Mouse (Mus musculus) induced T-regulatory cell, adult 2 months (primary cell): Measurements from ENCODE around the gene Elfn1.
A peak's percentile ranks its signal among the peaks of the same experiment; 100 is the strongest.
"Not testable (repeated sequence)": the region's sequence is repeated elsewhere in the genome, so short reads cannot be mapped to it uniquely, and the experiment has no call there.

Experiments
- DNase-seq: peaks from one replicate; pipeline ENCODE4 v3.0.0-alpha.2; 2012; ENCODE audit warnings: low read depth

Gene Elfn1

DNA sequence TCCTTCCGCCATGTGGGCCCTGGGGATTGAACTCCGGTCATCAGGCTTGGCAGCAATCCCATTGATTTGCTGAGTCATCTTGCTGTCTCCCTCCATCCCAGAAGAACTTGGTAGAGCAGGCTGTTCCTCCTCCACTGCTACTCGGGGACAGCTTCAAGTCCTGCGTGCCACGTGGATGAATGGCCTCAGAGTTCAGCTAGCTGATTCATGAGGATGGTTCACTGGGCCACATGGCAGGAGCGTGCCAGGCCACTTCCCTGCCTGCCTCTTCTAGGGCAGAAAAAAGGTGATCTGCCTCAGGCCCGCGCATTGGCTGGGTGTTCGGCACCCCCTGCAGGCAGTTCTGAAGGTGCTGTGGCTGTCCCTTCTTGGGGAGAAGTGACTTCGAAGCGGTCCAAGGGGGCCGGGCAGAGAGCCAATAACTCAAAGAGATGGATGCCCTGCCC is 62.5 kb downstream of the Elfn1 start:
- DNase-seq = peak; percentile 19

DNA sequence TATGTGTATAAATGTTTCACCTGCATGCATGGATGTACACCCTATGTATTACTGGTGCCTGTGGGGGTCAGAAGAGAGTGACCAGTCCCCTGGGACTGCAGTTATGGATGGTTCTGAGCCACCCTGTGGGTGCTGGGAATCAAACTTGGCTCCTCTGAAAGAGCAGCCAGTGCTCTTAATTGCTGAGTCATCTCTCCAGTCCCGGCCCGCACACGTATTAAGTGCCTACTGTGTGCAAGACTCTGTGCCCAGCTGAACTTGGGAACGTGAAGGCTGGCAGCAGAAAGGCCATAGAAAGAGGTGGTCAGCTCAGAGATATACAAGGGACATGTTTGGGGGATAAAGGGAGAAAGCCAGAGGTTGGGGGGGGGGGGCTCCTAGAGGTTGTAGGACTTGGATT is 68.8 kb downstream of the Elfn1 start:
- no peak for DNase-seq

DNA sequence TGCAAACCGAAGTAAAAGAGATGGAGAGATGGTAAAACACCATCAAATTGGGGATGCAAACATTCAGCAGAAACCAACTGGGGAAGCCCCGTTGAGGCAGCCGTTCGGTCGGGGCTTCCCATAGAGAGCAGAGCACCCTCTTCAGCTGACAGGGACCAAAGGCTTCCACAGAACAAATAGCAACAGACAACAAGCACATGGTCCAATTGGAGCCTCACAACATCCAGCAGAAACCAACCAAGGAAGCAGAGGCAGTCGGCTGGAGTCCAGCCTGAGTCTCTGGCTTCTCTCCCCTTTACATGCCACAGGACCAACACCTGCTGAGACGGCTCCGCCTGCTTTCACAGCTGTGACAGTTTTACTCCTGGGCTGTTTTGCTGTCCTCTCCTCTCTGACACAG is 69.7 kb downstream of the Elfn1 start:
- no peak for DNase-seq

DNA sequence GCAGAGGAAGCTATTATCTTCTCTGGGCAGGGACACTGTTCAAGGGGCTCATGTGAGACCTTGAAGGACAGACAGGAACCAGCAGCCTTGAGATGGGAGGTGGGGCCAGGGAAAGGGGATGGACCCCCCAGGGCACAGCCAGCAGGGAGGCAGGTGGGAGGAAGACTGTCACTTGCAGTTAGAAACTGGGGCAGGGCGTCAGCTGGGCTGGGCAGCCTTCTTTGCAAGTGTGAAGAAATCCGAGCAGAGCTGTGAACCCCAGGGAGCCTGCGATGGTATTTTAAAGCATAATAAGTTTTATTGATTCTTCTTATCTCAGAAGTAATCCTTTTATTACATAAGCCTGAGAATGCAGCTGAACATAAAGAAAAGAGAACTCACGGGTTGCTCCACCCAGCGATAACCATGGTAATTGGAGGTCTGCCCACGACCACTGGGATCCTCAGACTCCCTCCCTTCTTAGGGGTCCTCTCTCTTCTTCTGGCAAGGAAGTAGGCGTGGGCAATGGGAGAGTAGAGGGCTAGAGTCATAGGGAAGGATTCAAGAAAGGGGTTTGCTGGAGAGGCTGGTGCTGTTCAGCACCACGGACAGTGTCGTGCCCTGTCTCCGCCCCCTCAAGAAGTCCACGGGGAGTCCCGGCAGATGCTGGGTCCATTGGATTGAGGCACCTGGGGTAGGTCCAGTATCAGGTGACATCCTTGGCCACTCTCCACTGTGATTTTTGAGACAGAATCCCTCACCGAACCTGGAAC is 71.0 kb downstream of the Elfn1 start:
- peak; percentile 14 for DNase-seq

DNA sequence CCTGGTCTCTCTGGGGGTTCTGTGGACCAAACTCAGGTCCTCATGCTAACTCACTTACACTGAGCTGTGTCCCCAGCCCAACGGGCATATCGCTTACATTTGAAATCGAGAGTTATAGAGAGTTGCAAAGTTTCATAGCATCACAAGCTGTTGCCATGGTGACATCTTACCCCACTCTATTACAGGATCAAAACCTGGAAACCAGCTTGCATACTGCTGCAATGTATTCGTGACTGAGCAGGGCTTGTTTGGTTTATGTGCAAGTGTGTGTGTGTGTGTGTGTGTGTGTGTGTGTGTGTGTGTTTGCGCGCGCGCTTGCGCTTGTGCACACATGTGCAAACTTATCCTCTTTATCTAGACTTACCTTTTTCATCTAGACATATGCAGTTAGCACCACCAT is 71.6 kb downstream of the Elfn1 start:
- DNase-seq = no peak

DNA sequence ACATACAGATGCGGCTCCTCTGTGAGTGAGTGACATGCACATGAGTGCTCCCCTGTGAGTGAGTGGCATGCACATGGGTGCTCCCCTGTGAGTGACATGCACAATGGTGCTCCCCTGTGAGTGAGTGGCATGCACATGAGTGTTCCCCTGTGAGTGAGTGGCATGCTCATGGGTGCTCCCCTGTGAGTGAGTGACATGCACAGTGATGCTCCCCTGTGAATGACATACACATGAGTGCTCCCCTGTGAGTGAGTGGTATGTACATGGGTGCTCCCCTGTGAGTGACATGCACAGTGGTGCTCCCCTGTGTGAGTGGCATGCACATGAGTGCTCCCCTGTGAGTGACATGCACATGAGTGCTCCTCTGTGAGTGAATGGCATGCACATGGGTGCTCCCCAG is 74.2 kb downstream of the Elfn1 start:
- no peak for DNase-seq

DNA sequence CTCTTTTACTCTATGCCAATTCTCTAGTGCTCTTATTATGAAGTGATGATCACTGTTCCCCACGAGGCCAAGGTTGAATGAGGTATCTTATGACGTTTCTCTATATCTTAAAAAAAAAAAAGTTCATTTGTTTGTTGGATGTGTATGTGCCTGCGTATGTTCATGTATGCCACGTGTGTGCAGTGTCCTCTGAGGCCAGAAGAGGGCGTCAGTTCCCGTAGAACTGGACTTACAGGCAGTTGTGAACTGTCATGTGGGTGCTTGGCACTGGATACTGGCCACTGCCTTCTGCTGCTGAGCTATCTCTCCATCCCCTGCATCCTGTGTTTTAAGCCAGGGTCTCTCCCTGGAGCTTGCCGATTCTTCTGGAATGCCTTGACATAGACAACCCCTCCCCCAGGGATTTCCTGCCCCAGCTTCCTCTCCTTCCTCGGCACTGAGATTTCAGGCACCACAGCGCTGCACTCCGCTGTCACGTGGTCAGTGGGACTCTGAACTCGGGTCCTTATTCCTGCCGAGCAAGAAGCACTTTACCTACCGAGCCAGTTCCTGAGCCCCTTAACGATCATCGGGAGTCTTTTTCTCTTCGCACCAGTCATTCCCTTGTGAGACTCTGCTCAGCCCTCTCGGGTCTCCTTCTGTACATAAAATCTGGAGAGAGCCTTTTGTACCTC is 77.5 kb downstream of the Elfn1 start:
- DNase-seq = no peak

DNA sequence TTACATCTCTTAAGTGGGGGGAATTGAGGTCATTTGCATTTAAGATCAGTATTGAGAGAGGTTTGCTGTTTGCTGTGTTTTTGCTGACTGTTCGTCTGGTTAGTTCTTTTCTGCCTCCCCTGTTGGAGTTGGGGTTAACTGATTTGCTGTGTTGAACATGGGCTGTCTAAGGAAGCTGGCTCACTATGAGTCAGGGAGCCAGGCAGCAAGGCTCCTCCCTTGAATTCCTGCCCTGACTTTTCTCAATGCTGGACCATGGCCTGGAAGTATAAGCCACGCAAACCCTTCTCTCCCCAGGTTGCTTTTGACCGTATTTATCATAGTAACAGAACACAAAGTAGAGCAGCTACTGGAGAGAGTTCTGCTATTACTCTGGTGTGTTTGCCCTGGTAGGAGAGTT is 83.8 kb downstream of the Elfn1 start:
- DNase-seq = no peak

DNA sequence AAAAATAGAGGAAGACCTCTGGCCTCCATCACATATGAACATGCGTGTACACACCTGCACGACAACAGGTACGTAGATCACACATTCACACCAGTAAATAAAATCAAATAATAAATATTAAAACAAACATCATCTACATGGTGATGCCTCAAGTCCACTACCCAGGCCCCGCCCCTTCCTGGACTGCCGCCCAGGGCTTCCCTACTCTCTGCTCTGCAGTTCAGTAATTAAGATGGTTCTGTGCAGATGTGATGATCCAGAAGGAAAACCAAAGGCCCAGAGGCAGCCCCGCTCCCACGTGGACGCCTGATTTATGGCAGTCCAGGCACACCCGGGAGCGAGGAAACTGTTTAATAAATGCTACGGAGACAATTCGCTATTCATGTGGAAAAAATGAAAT is 90.6 kb downstream of the Elfn1 start:
- DNase-seq = not testable (repeated sequence)

DNA sequence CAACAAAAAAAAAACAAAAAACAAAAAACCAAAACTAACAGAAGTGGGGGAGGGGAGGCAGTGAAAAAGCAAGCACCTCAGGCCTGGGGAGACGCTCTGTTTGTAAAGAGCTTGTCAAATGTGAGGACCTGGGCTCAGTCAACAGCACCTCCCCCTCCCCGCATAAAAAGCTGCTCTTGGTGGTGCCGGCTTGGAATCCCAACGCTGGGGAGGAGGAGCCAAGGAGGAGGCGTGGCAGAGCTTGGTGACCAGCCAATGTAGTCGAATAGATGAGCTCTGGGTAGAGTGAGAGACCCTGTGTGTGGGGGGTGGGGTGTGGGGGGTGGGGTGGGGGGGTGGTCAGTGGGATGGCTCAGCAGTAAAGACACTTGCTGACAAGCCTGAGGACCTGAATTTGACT is 91.2 kb downstream of the Elfn1 start:
- no peak for DNase-seq

DNA sequence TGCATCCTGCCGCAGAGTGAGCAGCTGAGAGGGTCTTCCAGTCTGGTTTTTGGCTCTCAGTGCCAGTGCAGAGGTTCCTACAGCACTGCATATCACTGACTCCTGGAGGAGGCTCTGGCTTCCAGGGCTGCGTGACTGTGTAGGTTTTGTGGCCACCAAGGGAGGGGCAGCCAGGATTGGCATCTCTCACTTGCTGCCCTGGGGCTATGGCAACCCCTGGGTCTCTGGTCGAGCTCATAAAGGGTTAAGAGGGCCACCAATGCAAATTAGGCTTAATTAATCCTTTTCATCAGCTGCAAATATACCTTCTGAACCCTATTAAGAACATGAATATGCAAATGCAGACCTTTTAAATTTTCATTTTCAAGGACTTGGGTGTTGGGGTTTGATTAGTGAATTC is 94.8 kb downstream of the Elfn1 start:
- no peak for DNase-seq

DNA sequence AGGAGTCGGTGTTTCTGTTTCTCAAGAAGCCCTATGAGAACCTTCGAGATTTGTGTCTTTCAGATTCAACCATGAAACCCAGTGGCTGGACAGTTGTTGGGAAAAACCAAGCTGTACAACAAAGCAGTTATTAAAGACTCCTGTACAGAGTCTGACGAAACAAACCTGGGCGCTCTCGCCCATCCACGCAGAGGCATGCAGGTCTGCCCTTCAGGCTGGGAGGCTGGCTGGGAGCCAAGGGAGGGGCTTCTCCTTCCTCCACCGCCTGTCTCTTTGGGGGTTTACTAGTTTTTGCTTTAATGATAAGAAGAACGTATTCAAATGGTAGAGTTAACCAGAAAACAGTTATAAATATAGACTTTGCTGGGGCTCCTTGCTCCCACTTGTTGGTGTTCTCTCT is 99.1 kb downstream of the Elfn1 start:
- DNase-seq = no peak

DNA sequence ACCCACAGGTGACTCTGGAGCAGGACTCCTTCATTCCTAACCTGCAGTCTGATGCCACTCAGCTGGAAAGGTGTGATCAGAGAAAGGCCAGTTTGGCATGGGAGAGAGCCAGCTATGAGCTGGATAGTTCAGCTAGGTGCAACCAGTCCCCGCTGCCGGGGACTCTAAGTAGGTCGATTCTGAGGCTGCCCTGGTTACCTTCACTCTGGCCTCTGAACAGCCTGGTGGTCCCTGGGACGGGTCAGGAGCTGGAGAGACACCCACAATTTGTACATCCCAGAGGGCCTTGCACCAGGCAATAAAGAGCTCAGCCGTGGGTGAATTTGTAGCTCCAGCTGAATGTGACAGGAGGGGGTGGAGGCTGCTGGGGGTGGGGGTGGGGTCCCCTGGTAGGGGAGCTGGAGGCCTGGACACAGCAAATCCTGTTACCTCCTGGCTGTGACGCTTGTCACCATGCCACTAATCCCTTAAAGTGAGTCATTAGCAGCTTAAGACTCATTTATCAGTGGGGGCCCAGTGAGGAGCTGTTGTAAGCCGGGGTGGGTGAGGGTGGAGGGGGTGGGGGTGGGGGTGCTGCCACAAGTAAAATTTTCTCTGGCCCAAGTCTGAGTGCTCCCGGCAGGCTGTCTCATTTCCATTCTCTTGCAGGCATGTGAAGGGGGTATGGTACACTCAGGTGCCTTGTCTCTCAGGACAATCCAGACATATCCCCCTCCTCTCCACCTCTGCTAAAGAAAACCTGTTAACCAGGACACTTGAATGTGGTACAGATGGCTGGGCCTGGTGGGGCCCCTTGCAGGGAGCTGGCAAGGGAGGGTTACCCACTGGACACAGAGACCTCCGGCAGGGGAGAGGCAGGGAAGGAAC is 100.1 kb downstream of the Elfn1 start:
- DNase-seq = no peak

DNA sequence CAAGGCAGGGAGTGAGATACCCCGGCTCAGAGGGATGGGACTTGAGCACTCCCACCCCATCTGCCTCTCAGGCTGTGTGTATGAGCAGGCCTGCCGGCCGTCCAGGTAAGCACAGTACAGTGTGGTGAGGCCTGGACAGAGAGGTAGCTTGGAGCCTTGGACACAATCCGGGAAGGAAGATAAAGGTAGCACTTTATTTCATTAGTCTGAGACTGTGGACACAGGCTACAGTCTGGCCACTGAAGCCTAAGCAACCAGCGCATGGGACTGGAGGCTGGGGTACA is 100.7 kb downstream of the Elfn1 start:
- no peak for DNase-seq

DNA sequence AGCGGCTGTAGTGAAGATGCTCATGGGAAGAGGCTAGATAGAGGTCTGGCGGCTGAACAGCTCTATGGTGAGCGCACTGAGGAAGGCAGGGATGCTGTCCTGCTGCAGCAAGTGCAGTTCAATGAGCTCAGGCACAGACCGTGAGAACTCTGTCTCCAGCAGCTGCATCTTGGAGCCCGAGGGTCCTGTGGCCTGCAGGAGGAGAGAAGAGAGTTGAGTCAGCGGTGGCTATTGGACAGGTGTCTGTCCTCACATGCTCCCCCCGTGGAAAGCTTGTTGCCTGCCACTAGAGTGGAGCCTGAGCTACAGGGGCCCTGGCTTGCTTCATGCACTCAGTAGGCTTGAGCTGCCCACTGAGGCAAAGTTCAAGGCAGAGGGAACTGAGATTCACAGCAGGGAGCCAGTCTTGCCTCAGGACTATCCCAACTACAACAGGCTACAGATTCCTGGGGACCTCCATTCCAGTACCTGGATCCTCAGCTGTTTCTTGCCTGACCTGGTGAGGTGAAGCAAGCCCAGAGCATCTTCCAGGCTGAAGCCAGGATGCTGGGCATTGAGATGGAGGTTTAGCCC is 101.4 kb downstream of the Elfn1 start:
- DNase-seq = no peak

DNA sequence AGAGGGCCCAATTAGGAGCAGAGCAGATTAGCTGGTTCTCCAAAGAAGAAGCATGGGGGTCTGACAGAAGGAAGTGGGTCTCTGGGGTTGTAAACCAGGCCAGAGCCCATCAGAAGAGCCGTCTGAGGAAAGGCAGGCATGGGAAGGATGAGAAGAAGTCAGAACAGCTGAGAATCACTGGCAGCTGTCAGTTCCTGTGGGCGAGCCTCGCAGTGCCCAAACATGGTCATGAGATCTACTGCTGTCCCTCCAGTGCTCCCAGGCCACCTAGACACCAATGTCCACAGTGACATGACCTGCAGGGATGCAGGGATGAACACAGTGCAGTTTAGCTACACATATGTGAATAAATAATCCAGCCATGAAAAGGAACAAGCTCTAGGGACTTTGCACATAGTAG is 102.7 kb downstream of the Elfn1 start:
- no peak for DNase-seq

DNA sequence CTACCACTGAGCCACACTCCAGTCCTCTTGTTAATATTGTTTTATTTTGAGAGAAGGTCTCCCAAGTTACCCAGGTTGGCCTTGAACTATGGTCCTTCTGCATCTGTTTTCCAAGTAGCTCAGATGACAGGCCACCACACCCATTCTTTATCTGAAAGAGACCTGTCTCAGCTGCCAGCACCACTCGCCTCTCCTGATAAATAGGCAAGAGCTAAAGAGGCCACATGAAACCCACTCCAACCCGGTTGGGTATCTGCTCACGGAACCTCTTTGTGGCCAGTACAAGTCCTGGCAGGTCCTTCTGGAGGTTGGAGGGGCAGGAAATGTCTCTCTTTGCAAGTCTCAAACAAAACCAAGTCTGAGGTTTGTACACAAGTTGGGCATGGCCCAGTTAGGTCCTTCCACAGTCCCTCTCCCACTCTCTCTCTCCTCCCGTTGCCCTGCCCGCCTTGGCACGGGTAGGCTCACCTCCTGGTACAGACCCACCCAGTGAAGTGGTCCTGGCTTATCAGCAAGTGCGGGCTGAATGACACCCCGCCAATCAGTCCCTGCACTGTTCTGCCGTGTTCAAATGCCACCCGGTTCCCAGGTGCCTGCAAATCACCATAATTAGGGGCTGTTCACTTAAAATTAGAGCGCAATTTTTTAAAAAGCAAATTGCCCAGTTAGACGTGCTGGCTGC is 104.7 kb downstream of the Elfn1 start:
- no peak for DNase-seq

DNA sequence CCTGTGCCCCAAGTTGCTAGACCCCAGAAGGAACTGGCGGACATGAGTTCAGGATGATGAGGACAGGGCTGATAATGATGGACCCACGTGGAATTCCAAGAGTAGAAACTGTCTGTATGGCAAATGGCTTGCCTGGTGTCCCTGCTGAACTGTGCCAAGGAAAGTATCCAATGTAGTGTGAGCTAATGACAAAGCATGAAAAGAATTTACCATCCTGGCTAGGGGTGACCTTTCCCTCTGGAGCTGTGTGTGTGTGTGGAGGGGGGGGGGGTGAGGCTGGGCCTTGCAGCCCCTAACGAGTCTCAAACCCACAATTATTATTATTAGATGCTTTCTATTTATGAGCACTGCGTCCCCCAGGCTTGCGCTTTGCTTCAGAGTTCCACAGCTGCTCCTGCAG is 105.9 kb downstream of the Elfn1 start:
- no peak for DNase-seq

DNA sequence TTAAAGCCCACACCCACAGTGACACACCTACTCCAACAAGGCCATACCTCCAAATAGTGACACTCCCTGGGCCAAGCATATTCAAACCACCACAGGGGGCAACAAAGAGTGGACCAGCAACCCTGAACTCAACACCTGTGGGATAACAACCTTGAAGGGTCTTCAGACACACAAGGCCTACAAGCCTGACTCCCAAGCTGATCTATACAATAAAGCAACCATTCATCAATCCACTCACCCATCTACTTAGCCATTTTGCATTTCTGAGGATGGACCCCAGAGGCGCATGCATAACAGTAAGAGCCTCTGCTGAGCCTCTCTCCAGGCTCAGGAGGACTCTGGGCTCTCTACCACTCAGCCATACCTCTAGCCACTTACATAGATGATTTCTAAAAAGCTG is 109.2 kb downstream of the Elfn1 start:
- DNase-seq = no peak

DNA sequence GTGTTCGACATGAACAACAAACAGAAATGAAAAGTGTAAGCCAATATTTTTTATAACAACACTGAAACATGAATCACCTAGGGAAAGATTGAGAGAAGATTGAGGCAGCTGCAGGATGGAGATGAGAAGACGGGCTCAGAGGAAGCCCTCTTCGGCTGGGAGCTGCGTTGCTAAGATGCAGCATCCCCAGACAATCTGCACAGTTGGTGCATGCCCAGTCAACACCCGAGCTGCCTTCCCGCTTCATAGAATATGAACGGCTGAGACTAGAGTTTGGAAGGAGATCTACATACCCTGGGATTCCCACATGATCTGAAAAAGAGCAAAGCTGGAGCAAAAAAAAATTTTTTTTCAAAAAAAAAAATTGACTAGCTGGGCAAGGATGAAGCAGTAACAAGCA is 111.0 kb downstream of the Elfn1 start:
- no peak for DNase-seq

DNA sequence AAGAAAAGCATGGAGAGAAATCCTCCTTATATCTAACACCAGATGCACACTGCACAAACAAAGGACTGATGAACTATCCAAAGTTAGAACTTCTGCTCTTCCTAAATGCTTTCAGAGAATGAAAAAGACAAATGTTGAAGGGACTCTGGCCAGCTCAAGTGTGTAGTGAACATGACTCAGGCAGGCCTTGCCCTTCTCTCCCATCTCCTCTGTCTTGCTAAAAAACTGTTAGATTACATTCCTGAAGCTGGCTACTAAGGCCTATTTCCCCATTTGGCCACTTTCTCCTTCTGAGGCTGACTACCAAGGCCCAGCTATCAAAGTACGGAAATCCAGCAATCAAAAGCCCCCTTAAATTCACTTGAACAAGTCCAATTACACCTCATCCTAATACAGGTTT is 111.9 kb downstream of the Elfn1 start:
- DNase-seq = no peak

DNA sequence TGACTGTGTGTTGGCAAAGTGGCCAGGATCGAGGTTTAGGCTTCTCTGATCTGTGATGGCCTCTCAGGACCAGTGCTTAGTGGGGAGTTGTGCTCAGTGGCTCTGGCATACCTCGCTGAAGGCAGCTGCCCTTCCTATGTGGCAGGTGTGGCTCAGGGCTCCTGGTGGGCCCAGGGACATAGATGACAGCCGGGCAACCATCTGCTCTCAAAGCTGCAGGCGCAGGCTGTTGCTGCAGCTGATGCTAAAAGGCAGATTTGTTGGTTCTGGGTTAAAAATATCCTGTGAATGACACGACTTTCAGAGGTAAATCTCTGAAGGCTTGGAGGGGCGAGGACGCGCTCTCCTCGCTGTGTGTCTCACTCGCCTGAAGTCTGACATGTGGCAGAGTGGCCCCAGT is 114.0 kb downstream of the Elfn1 start:
- DNase-seq = no peak
